Mouse (Mus musculus) midbrain, embryonic 14.5 days (tissue): ENCODE results near the gene Hoxa13. TPM values are rescaled to one million over a fixed set of nuclear protein-coding genes. Genes with fewer than 3 reads are reported as not detected.

ENCODE experiments used
- ATAC-seq: fragments of 200-750 bp; cut with Nextera tagmentation; 2 replicates; pipeline ENCODE4 v1.8.0; 2017; ENCODE audit warnings: moderate number of reproducible peaks, moderate library complexity; ENCODE audit not compliant: low FRiP score, low TSS enrichment
- DNase-seq: peaks from one replicate; pipeline ENCODE4 v3.0.0-alpha.2; 2015
- H3K27ac ChIP-seq: fragments of 300-500 bp; sonication (generic); replicated peaks from 2 replicates; pipeline ENCODE4 v1.5.1; 2014; ENCODE audit warnings: mild to moderate bottlenecking, low read depth, low read length, moderate library complexity
- H3K27me3 ChIP-seq: fragments of 300-500 bp; sonication (generic); 2 replicates; pipeline ENCODE4 v1.6.1; 2014; ENCODE audit warnings: low read length, control low read depth, mixed read lengths; ENCODE audit not compliant: control insufficient read depth, insufficient read depth
- H3K36me3 ChIP-seq: fragments of 300-500 bp; sonication (generic); 2 replicates; pipeline ENCODE4 v1.6.1; 2014; ENCODE audit warnings: low read length, control low read depth; ENCODE audit not compliant: control insufficient read depth, insufficient read depth
- H3K4me1 ChIP-seq: fragments of 300-500 bp; sonication (generic); 2 replicates; pipeline ENCODE4 v1.6.1; 2014; ENCODE audit warnings: mild to moderate bottlenecking, antibody characterized with exemption, low read length, control low read depth; ENCODE audit not compliant: control insufficient read depth, insufficient read depth
- H3K4me2 ChIP-seq: fragments of 300-500 bp; sonication (generic); 2 replicates; pipeline ENCODE4 v1.6.1; 2014; ENCODE audit warnings: mild to moderate bottlenecking, low read length, moderate library complexity
- H3K4me3 ChIP-seq: fragments of 300-500 bp; sonication (generic); replicated peaks from 2 replicates; pipeline ENCODE4 v1.5.1; 2014; ENCODE audit warnings: low read depth, low read length
- H3K9ac ChIP-seq: fragments of 300-500 bp; sonication (generic); replicated peaks from 2 replicates; pipeline ENCODE4 v1.6.1; 2014; ENCODE audit warnings: mild to moderate bottlenecking, low read length, moderate library complexity
- H3K9me3 ChIP-seq: fragments of 300-500 bp; sonication (generic); 2 replicates; pipeline ENCODE4 v1.6.1; 2016; ENCODE audit warnings: low read length, control low read depth, mixed read lengths; ENCODE audit not compliant: control insufficient read depth
- WGBS: fragments of 180-500 bp; shearing (Covaris S2); extraction: QIAGEN DNeasy Blood & Tissue Kit; methylation state at CpG from one replicate; pipeline ENCODE4 v1.1.7; 2014; 5-methylcytosine and 5-hydroxymethylcytosine counted together
- polyA plus RNA-seq: library from polyadenylated mRNA; unstranded; fragments of >200 nt; fragmentation: Nextera tagmentation; extraction: Ambion mirVana; gene quantifications from 2 replicates; pipeline ENCODE4 v1.2.1, GENCODE M21; 2014

The Hoxa13 gene
- polyA plus RNA-seq, 1 experiment from 2014 or later: not detected

DNA sequence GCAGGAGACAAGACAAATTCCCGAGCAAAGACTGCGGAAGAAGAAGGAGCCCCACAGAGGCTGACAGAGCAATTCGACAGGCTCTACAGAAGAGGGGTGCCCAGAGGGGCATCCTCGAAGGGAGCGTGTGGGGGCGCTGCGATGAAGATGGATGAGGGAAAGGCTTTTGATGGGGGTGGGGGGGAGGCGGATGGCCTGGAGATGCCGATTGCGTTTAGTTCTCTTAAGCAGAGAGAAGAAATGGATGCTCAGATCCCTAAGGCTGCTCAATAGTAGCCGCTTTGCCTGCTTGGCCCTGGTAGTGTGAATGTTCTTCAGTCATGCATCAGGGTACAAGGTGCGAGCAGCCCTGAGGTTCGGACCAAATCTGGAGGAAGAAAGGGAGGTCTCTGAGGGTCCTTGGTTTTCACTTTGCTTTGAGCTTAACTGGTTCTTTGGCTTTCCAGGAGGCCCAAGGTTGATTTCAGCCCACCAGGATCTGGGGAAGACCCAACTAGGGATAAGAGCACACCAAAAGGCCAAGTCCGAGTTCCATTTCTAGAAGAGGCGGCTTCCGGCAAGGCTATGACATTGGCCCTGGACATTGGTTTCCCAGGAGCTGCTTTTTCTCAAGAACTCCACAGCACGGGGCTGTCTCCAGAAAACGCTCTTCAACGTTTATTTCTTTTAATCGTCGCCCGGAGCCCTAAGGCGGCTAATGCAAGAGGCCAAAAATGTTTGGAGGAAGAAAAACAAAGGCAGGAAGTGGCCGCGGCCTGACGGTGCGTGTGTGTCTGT, 11.9 kb downstream of the Hoxa13 start:
- Histone ChIP-seq H3K4me2 (no peak overlapping the region), H3K4me1 (no peaks in the 10 kb centered on the region), H3K27ac (no peak overlapping the region), H3K27me3 (peaks cover 98% of the 10 kb centered on the region), H3K4me3 (no peak overlapping the region), H3K36me3 (no peaks in the 10 kb centered on the region), H3K9ac (no peak overlapping the region), H3K9me3 (no peaks in the 10 kb centered on the region)
- DNase-seq: no peak
- WGBS: 2% methylated on average over 27 of the region's 27 CpGs
- no peak for ATAC-seq

DNA sequence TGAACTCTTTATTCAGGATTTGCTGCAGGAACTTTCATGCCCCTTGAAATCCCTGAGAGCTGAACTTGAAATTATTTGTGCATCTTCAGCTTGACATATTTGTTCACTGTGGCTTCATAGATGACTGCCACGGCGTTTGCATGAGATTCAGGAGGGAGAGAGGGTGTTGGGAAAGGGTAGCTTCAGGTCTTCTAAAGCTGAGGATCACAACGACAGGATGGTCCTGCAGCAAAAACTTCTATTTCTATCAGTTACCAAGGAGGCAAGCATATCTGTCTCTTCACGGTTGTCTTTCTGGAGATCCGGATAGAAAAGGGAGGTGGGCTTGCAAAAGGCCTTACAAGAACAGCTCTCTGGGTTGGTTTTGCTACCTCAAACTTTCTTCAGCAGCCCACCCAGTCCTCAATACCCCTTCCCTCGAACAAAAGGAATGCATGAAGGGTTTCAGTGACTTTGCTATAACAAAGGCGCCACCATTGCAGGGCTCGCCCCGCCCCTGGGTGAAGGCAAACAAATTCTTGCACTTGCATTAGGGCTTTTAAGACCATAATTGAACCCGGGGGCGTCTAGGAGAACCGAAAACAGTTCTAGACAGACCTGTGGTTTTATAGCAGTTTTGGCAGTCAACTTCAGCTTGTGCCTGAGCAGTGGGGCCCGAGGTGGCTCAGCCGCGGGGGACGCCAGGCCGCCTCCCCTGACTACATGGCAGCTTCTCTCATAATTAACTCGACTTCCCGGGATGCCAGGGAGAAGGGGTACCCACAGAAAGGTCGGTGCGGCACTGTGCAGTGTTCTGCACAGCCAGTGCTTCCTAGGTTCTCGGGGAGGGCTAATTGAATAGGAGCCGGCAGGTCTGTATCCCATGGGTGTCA, 12.7 kb downstream of the Hoxa13 start:
- H3K4me1 ChIP-seq: no peaks in the 10 kb centered on the region
- no peak for ATAC-seq
- WGBS: 2% methylated on average over 23 of the region's 23 CpGs

DNA sequence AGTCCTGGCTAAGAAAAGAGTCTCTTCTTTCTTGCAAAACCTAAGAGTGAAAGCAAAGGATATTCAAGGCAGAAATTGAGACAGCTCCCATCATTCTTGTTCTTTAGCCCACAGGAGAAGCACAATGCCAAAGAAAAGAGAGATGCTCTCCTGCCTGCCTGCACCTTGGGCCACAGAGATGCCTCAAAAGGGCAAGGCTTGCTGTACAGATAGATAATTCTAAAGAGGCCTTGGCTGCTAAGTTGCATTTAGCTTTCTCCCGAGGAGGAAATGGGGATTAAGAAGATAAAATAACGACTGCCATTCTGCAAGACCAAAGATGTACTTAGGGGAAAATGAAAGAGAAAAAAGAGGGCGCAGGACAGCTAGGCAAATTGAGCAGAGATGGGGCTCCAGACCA, 13.8 kb downstream of the Hoxa13 start:
- H3K9ac ChIP-seq: no peak overlapping the region
- no peak overlapping the region for H3K27ac ChIP-seq
- 6% methylated on average over 3 of the region's 3 CpGs for WGBS
- no peak overlapping the region for H3K4me3 ChIP-seq
- H3K4me2 ChIP-seq: no peak overlapping the region
- no peaks in the 10 kb centered on the region for H3K36me3 ChIP-seq
- no peaks in the 10 kb centered on the region for H3K4me1 ChIP-seq
- H3K27me3 ChIP-seq: peaks cover 100% of the 10 kb centered on the region
- ATAC-seq (no peak), DNase-seq (no peak)
- H3K9me3 ChIP-seq: no peaks in the 10 kb centered on the region

More for the DNA sequence above, 12.7 kb downstream of the Hoxa13 start:
- no peaks in the 10 kb centered on the region for H3K9me3 ChIP-seq
- H3K4me2 ChIP-seq: no peak overlapping the region
- H3K9ac ChIP-seq: no peak overlapping the region
- H3K27ac ChIP-seq: no peak overlapping the region
- no peak overlapping the region for H3K4me3 ChIP-seq
- DNase-seq: no peak
- no peaks in the 10 kb centered on the region for H3K36me3 ChIP-seq
- H3K27me3 ChIP-seq: peaks cover 100% of the 10 kb centered on the region

DNA sequence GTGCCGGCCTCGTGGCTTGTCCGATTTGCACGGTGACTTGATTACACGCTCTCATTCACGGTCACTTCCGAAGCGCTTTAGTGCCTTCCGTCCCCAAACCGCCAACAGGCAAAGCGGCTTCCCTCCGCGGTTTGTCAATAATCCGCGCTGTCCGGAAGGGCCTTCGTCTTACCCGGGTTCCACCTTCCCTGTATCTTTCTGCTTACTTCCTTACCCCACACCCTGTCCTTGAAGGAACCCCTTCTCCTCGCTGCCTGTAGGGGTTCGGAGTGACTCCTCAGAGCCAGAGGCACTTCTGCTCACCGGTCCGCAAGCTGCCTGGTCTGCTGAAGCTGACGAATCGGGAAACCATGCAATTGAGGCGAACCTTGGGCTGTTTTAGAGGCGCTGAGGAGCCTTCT, 14.3 kb downstream of the Hoxa13 start:
- no peak overlapping the region for H3K27ac ChIP-seq
- no peak overlapping the region for H3K9ac ChIP-seq
- H3K4me1 ChIP-seq: no peaks in the 10 kb centered on the region
- 1% methylated on average over 26 of the region's 26 CpGs for WGBS
- H3K4me2 ChIP-seq: no peak overlapping the region
- ATAC-seq (no peak), DNase-seq (no peak)
- no peak overlapping the region for H3K4me3 ChIP-seq
- no peaks in the 10 kb centered on the region for H3K9me3 ChIP-seq
- H3K36me3 ChIP-seq: no peaks in the 10 kb centered on the region
- peaks cover 100% of the 10 kb centered on the region for H3K27me3 ChIP-seq

DNA sequence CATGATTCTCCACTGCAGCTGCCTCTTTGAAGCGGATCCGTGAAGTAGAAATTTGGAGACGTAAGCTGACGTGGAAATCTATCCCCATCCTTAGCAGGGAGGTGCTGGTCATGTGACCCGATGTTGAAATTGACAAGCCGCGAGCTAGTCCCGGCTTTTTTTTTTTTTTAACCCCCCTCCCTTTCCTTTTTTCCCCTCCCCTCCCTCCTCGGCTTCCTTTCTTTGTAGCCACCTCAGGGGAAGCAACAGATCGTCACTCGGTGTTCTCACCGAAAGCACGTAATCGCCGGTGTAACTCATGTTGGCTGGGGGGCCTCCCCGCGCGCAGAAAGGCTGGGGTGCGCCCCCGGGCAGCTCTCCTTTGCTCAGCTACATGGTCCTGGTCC, 14.9 kb downstream of the Hoxa13 start, which contains the start of gene Hoxa11:
Hoxa11 (minus strand) TSS at position 54 of the 386 bp plus-strand sequence.
- ATAC-seq: no peak
- WGBS: 0% methylated on average over 20 of the region's 20 CpGs
- DNase-seq: no peak
- H3K4me1 ChIP-seq: no peaks in the 10 kb centered on the region
- H3K27me3 ChIP-seq: peaks cover 100% of the 10 kb centered on the region
- H3K36me3 ChIP-seq: no peaks in the 10 kb centered on the region
- H3K27ac ChIP-seq: no peak within 1 kb of the TSS
- no peak within 1 kb of the TSS for H3K4me2 ChIP-seq
- no peaks in the 10 kb centered on the region for H3K9me3 ChIP-seq
- no peak within 1 kb of the TSS for H3K4me3 ChIP-seq
- H3K9ac ChIP-seq: no peak within 1 kb of the TSS

DNA sequence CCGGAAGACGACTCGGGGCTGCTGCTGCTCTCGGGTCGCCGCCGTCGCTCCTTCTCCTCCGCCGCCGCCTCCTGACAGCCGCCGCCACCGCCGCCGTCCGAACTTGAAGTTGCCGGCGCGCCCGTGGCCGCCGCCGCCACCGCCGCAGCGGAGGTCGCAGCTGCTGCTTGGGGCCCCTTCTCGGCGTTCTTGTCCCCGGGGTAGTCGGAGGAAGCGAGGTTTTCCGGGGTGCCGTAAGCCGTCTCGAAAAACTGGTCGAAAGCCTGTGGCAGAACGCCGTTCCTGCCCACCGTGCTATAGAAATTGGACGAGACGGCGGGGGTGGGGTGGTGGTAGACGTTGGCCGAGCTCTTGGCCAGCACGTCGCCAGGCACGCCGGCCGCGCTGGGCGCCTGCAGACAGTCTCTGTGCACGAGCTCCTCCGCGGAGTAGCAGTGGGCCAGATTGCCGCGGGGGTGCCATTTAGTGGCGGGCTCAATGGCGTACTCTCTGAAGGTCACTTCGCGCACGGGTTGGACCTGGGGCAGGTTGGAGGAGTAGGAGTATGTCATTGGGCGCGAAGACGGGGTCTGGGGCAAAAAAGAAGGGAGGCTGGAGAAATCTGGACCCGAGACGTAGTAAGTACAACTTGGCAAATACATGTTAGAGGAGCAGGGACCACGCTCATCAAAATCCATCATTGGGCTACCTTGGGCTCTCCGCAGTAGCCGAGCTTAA, 15.5 kb downstream of the Hoxa13 start:
- DNase-seq (no peak), ATAC-seq (no peak)
- Histone ChIP-seq H3K4me1 (no peaks in the 10 kb centered on the region), H3K9ac (no peak overlapping the region), H3K27ac (no peak overlapping the region), H3K4me3 (no peak overlapping the region), H3K4me2 (no peak overlapping the region), H3K36me3 (no peaks in the 10 kb centered on the region), H3K27me3 (peaks cover 100% of the 10 kb centered on the region), H3K9me3 (no peaks in the 10 kb centered on the region)
- WGBS: under 1% methylated on average over 71 of the region's 71 CpGs

DNA sequence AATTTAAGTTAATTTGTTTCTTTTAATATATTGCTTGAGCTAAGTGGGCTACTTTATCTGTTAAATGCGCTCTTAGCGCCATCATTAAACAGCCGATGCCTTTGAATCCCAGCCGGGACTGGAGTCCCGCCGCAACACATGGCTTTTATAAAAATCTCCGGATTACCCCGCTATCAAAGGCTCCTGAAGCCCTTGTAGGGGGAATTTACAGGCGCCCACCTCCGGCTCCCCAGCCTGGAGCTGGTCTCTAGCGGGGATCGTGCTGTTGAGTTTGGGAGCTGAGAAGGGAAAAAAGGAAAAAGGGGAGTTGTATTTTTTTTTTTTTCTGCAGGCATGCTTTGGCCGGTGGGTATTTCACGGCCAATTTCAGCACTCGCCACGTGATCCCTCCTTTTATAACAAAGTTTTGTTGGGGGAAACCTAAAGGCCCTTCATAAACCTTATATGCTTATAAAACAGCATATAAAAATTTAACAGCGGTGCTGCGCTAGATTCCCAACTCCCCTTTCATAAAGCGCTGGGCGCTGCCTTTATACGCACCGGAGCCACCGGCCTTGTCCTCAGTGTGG, 16.1 kb downstream of the Hoxa13 start:
- H3K36me3 ChIP-seq: no peaks in the 10 kb centered on the region
- H3K4me1 ChIP-seq: no peaks in the 10 kb centered on the region
- DNase-seq: no peak
- WGBS: 2% methylated on average over 23 of the region's 23 CpGs
- H3K4me2 ChIP-seq: no peak overlapping the region
- ATAC-seq: no peak
- no peak overlapping the region for H3K27ac ChIP-seq
- H3K9ac ChIP-seq: no peak overlapping the region
- no peaks in the 10 kb centered on the region for H3K9me3 ChIP-seq
- peaks cover 100% of the 10 kb centered on the region for H3K27me3 ChIP-seq
- H3K4me3 ChIP-seq: no peak overlapping the region

DNA sequence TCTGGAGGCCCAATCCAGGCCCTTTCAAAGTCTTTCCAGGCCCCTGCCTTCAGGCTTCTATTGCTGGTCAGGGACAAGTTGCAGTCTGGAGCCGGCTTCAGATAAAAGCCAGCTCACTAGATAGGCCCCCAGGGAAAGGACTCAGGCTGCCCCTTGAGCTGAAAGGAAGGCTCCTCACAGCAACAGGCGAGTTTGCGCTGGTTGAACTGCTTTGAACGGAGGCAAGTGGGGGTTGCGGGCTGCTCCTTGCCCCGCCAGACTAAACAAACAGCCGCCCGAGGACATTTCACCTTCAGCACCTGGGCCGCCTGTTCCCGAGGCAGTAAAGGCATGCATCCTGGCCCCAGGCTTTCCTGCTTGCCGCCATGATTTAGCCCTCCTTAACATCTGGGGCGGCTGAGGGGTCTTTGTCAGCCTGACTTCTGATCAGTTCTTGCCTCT, 17.0 kb downstream of the Hoxa13 start:
- under 1% methylated on average over 12 of the region's 12 CpGs for WGBS
- H3K4me2 ChIP-seq: no peak overlapping the region
- H3K9me3 ChIP-seq: no peaks in the 10 kb centered on the region
- H3K27me3 ChIP-seq: peaks cover 99% of the 10 kb centered on the region
- ATAC-seq (no peak), DNase-seq (no peak)
- H3K27ac ChIP-seq: no peak overlapping the region
- H3K36me3 ChIP-seq: no peaks in the 10 kb centered on the region
- no peak overlapping the region for H3K9ac ChIP-seq
- no peak overlapping the region for H3K4me3 ChIP-seq
- H3K4me1 ChIP-seq: no peaks in the 10 kb centered on the region
